Mouse (Mus musculus) neural tube, embryonic 14.5 days (tissue): ENCODE measurements around the gene Ranbp3. TPM values are rescaled to one million over a fixed set of nuclear protein-coding genes. Genes with fewer than 3 reads are reported as not detected.

ENCODE experiments used
- ATAC-seq: fragments of 200-750 bp; cut with Nextera tagmentation; 2 replicates; pipeline ENCODE4 v1.8.0; 2017; ENCODE audit warnings: low read depth, mild to moderate bottlenecking, moderate TSS enrichment, moderate library complexity
- H3K27ac ChIP-seq: fragments of 300-500 bp; sonication (generic); 2 replicates; pipeline ENCODE4 v1.5.1; 2014; ENCODE audit warnings: low read depth, mild to moderate bottlenecking, control low read depth, low read length, moderate library complexity, mixed read lengths
- H3K27me3 ChIP-seq: fragments of 300-500 bp; sonication (generic); 2 replicates; pipeline ENCODE4 v1.6.1; 2014; ENCODE audit warnings: low read length; ENCODE audit not compliant: control insufficient read depth, insufficient read depth
- H3K36me3 ChIP-seq: fragments of 300-500 bp; sonication (generic); 2 replicates; pipeline ENCODE4 v1.6.1; 2014; ENCODE audit warnings: low read length, mixed read lengths; ENCODE audit not compliant: control insufficient read depth, insufficient read depth
- H3K4me1 ChIP-seq: fragments of 300-500 bp; sonication (generic); 2 replicates; pipeline ENCODE4 v1.6.1; 2014; ENCODE audit warnings: low read length; ENCODE audit not compliant: control insufficient read depth, insufficient read depth
- H3K4me2 ChIP-seq: fragments of 300-500 bp; sonication (generic); 2 replicates; pipeline ENCODE4 v1.6.1; 2014; ENCODE audit warnings: mild to moderate bottlenecking, low read depth, low read length, control low read depth
- H3K4me3 ChIP-seq: fragments of 300-500 bp; sonication (generic); 2 replicates; pipeline ENCODE4 v1.5.1; 2014; ENCODE audit warnings: low read depth, low read length, control low read depth, mixed read lengths
- H3K9ac ChIP-seq: fragments of 300-500 bp; sonication (generic); replicated peaks from 2 replicates; pipeline ENCODE4 v1.6.1; 2014; ENCODE audit warnings: low read depth, mild to moderate bottlenecking, control low read depth, low read length, mixed read lengths
- H3K9me3 ChIP-seq: fragments of 300-500 bp; sonication (generic); 2 replicates; pipeline ENCODE4 v1.6.1; 2016; ENCODE audit warnings: low read length; ENCODE audit not compliant: control insufficient read depth
- WGBS: fragments of 180-500 bp; shearing (Covaris S2); extraction: QIAGEN DNeasy Blood & Tissue Kit; methylation state at CpG from one replicate; pipeline ENCODE4 v1.1.7; 2014; 5-methylcytosine and 5-hydroxymethylcytosine counted together
- polyA plus RNA-seq: library from polyadenylated mRNA; unstranded; fragments of >200 nt; fragmentation: Nextera tagmentation; extraction: Ambion mirVana; gene quantifications from 2 replicates; pipeline ENCODE4 v1.2.1, GENCODE M21; 2014

The Ranbp3 gene
- polyA plus RNA-seq, 1 experiment from 2014 or later, result 93.6 TPM

GRCm38 (mm10) chr17:56728117-56728516, 55.0 kb downstream of the Ranbp3 start:
- Histone ChIP-seq H3K4me1 (no peaks in the 10 kb centered on the region), H3K36me3 (peaks cover 1% of the 10 kb centered on the region; the same call in 1 of the 2 replicates), H3K9ac (no peak overlapping the region), H3K9me3 (no peaks in the 10 kb centered on the region), H3K27me3 (no peaks in the 10 kb centered on the region), H3K4me3 (no peak overlapping the region), H3K27ac (no peak overlapping the region), H3K4me2 (no peak overlapping the region)
- ATAC-seq, result no peak
- 29% methylated on average over 12 of the region's 12 CpGs for WGBS

- no peaks in the 10 kb centered on the region for H3K4me1 ChIP-seq
- no peaks in the 10 kb centered on the region for H3K27me3 ChIP-seq
- H3K9ac ChIP-seq, result no peak overlapping the region
- ATAC-seq, result no peak
- 28% methylated on average over 6 of the region's 6 CpGs for WGBS
- H3K4me3 ChIP-seq, result no peak overlapping the region
- H3K9me3 ChIP-seq, result no peaks in the 10 kb centered on the region
- H3K36me3 ChIP-seq, result no peaks in the 10 kb centered on the region; the same call in 1 of the 2 replicates
- no peak overlapping the region for H3K27ac ChIP-seq
- H3K4me2 ChIP-seq, result no peak overlapping the region
Measured at GRCm38 (mm10) chr17:56729151-56729550, 56.1 kb downstream of the Ranbp3 start.

- no peaks in the 10 kb centered on the region for H3K9me3 ChIP-seq
- 58% methylated on average over 2 of the region's 2 CpGs for WGBS
Measured at GRCm38 (mm10) chr17:56729656-56730055, 56.6 kb downstream of the Ranbp3 start.

GRCm38 (mm10) chr17:56736534-56736933, 63.4 kb downstream of the Ranbp3 start:
- no peaks in the 10 kb centered on the region for H3K27me3 ChIP-seq
- no peak overlapping the region for H3K9ac ChIP-seq
- no peak for ATAC-seq
- H3K9me3 ChIP-seq, result no peaks in the 10 kb centered on the region
- H3K4me3 ChIP-seq, result no peak overlapping the region
- H3K27ac ChIP-seq, result no peak overlapping the region
- WGBS, result 48% methylated on average over 8 of the region's 8 CpGs
- no peaks in the 10 kb centered on the region for H3K36me3 ChIP-seq
- no peaks in the 10 kb centered on the region for H3K4me1 ChIP-seq
- no peak overlapping the region for H3K4me2 ChIP-seq

More at GRCm38 (mm10) chr17:56729656-56730055, 56.6 kb downstream of the Ranbp3 start:
- no peak overlapping the region for H3K4me2 ChIP-seq
- H3K4me3 ChIP-seq, result no peak overlapping the region
- H3K4me1 ChIP-seq, result no peaks in the 10 kb centered on the region
- H3K27me3 ChIP-seq, result no peaks in the 10 kb centered on the region
- no peak for ATAC-seq
- no peak overlapping the region for H3K27ac ChIP-seq
- H3K9ac ChIP-seq, result no peak overlapping the region
- no peaks in the 10 kb centered on the region; the same call in 1 of the 2 replicates for H3K36me3 ChIP-seq

- Histone ChIP-seq H3K27me3 (no peaks in the 10 kb centered on the region), H3K27ac (no peak overlapping the region), H3K4me3 (no peak overlapping the region), H3K4me2 (no peak overlapping the region), H3K4me1 (no peaks in the 10 kb centered on the region), H3K36me3 (no peaks in the 10 kb centered on the region), H3K9ac (no peak overlapping the region), H3K9me3 (no peaks in the 10 kb centered on the region)
- 84% methylated on average over 10 of the region's 10 CpGs for WGBS
- ATAC-seq, result no peak
Measured at GRCm38 (mm10) chr17:56738221-56738620, 65.1 kb downstream of the Ranbp3 start.

- Histone ChIP-seq H3K27ac (no peak overlapping the region), H3K4me3 (no peak overlapping the region), H3K9me3 (no peaks in the 10 kb centered on the region), H3K27me3 (no peaks in the 10 kb centered on the region), H3K4me1 (no peaks in the 10 kb centered on the region), H3K9ac (no peak overlapping the region), H3K36me3 (no peaks in the 10 kb centered on the region), H3K4me2 (no peak overlapping the region)
- ATAC-seq, result no peak
- 86% methylated on average over 17 of the region's 17 CpGs for WGBS
Measured at GRCm38 (mm10) chr17:56740118-56740787, 67.2 kb downstream of the Ranbp3 start.

- Histone ChIP-seq H3K4me3 (no peak overlapping the region), H3K4me2 (no peak overlapping the region), H3K27ac (no peak overlapping the region), H3K27me3 (no peaks in the 10 kb centered on the region), H3K9me3 (no peaks in the 10 kb centered on the region), H3K36me3 (no peaks in the 10 kb centered on the region), H3K9ac (no peak overlapping the region), H3K4me1 (no peaks in the 10 kb centered on the region)
- ATAC-seq, result no peak
- WGBS, result 79% methylated on average over 17 of the region's 17 CpGs
Measured at GRCm38 (mm10) chr17:56740788-56741160, 67.7 kb downstream of the Ranbp3 start.

- no peak overlapping the region for H3K9ac ChIP-seq
- no peak for ATAC-seq
- no peaks in the 10 kb centered on the region for H3K4me1 ChIP-seq
- no peaks in the 10 kb centered on the region for H3K36me3 ChIP-seq
- no peak overlapping the region for H3K4me3 ChIP-seq
- no peak overlapping the region for H3K4me2 ChIP-seq
- 69% methylated on average over 5 of the region's 5 CpGs for WGBS
- H3K9me3 ChIP-seq, result no peaks in the 10 kb centered on the region
- no peak overlapping the region for H3K27ac ChIP-seq
- H3K27me3 ChIP-seq, result no peaks in the 10 kb centered on the region
Measured at GRCm38 (mm10) chr17:56744173-56744572, 71.1 kb downstream of the Ranbp3 start.

- Histone ChIP-seq H3K27ac (no peak overlapping the region), H3K27me3 (peaks cover 40% of the 10 kb centered on the region), H3K4me2 (peak overlapping the region; percentile 36), H3K36me3 (no peaks in the 10 kb centered on the region), H3K4me1 (no peaks in the 10 kb centered on the region), H3K4me3 (peak overlapping the region; percentile 23), H3K9me3 (no peaks in the 10 kb centered on the region), H3K9ac (no peak overlapping the region)
- peak; percentile 87 for ATAC-seq
- 21% methylated on average over 58 of the region's 71 CpGs for WGBS
Measured at GRCm38 (mm10) chr17:56751404-56752072, 78.4 kb downstream of the Ranbp3 start.
